8 mouse cellular contexts compared by ENCODE assay signal in the genomic region with DNA sequence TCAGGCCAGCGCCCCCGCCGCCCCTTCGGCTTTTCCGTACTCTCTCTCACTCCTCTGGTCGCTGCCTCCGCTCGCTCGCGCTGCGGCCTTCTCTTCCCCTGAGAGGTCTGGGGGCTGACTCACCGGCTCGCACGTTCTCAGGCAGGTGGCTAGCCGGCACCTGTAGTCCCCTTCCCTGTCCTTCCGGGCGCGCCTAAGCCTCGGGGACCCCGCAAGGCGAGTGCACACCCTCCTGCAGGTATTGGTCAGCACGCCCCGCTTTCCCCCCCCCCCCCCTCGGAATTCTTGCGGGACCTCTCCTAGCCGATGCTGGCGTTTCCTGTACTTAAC. TPM values are rescaled to one million over a fixed set of nuclear protein-coding genes. Genes with fewer than 3 reads are reported as not detected.
DNase-seq lines count a peak whose midpoint lies in the region; ATAC-seq and TF ChIP-seq lines count a peak whose summit lies in the region.

Gtdc1 (minus strand) TSS at position 176 of the 330 bp plus-strand sequence.

- H3K4me2 ChIP-seq in hindbrain, postnatal 0 days (ENCODE audit: low read depth, low read length): peak within 1 kb of the TSS; percentile 65

- no peak for TF ChIP-seq CTCF in hindbrain, postnatal 0 days (IDR thresholded peaks at IDR 0.05; ENCODE audit: low read depth)

- peak within 1 kb of the TSS; percentile 87 for H3K27ac ChIP-seq in hindbrain, postnatal 0 days

- ATAC-seq in hindbrain, postnatal 0 days: peak; percentile 70

- DNase-seq in heart, adult 18-20 months: no peak
- no peak for DNase-seq in heart, adult 11 months
- peak; percentile 80 for DNase-seq in R1 (ENCODE audit: low read depth, low spot score)
- DNase-seq in gastrocnemius, adult 18-20 months (ENCODE audit: low spot score): no peak
- no peak for DNase-seq in hindbrain, postnatal 0 days (ENCODE audit: low spot score)
- no peak for DNase-seq in B cell, adult 2 months
- DNase-seq in natural killer cell, adult 2 months (ENCODE audit: low spot score in 2 of 2): no peak

- H3K4me1 ChIP-seq in hindbrain, postnatal 0 days (ENCODE audit: insufficient read depth, low read length): no peaks in the 10 kb centered on the region
- H3K4me1 ChIP-seq in megakaryocyte, embryonic 14.5 days: peaks cover 56% of the 10 kb centered on the region

- H3K36me3 ChIP-seq in hindbrain, postnatal 0 days (ENCODE audit: insufficient read depth, low read length): no peaks in the 10 kb centered on the region
- H3K36me3 ChIP-seq in megakaryocyte, embryonic 14.5 days (replicated peaks; ENCODE audit: low read length): peaks cover 25% of the 10 kb centered on the region

- H3K4me3 ChIP-seq in hindbrain, postnatal 0 days (ENCODE audit: low read length): peak within 1 kb of the TSS; percentile 76
- H3K4me3 ChIP-seq in megakaryocyte, embryonic 14.5 days (replicated peaks): peak within 1 kb of the TSS; percentile 99

- 0% methylated on average over 27 of the region's 27 CpGs for WGBS in hindbrain, postnatal 0 days

- H3K9ac ChIP-seq in hindbrain, postnatal 0 days (replicated peaks; ENCODE audit: low read length): peak within 1 kb of the TSS; percentile 80

- H3K9me3 ChIP-seq in hindbrain, postnatal 0 days (ENCODE audit: low read length): no peaks in the 10 kb centered on the region
- no peaks in the 10 kb centered on the region for H3K9me3 ChIP-seq in megakaryocyte, embryonic 14.5 days

- H3K27me3 ChIP-seq in hindbrain, postnatal 0 days (ENCODE audit: insufficient read depth, low read length): no peaks in the 10 kb centered on the region
- no peaks in the 10 kb centered on the region for H3K27me3 ChIP-seq in megakaryocyte, embryonic 14.5 days (replicated peaks)

RNA-seq across cellular contexts. Expression of gene Gtdc1, which starts in this region (rescaled TPM):
- total RNA-seq in heart, adult 18-20 months (2021): 10 to 100 TPM; 20.6 to 22.1 TPM
- total RNA-seq in gastrocnemius, adult 18-20 months (2021): 10 to 100 TPM; 31.4 to 34.4 TPM
- 37.7 and 40.6 TPM in 2 replicates for total RNA-seq in hindbrain, postnatal 0 days (2014; rRNA removed)
- polyA plus RNA-seq in hindbrain, postnatal 0 days (2015; fragmentation: Nextera tagmentation; extraction: Ambion mirVana): 25.8 and 26.4 TPM in 2 replicates
- 3.0 TPM in 1 of 2 replicates, not detected in the other for polyA plus RNA-seq in megakaryocyte, embryonic 14.5 days (2012; ENCODE audit: insufficient read depth, low replicate concordance)
